Mouse (Mus musculus): Measurements from ENCODE around the gene Hic2.

Gene Hic2

GRCm38 (mm10) chr16:17234499-17234895, 1.1 kb downstream of the Hic2 start:
- DNase-seq: no peak

GRCm38 (mm10) chr16:17234916-17235665, 1.7 kb downstream of the Hic2 start:
- DNase-seq: no peak

- DNase-seq: no peak
Measured at GRCm38 (mm10) chr16:17237634-17238033, 4.3 kb downstream of the Hic2 start.

- no peak for DNase-seq
Measured at GRCm38 (mm10) chr16:17239409-17239808, 6.0 kb downstream of the Hic2 start.

GRCm38 (mm10) chr16:17243731-17244130, 10.4 kb downstream of the Hic2 start:
- no peak for DNase-seq

GRCm38 (mm10) chr16:17244996-17245395, 11.6 kb downstream of the Hic2 start:
- DNase-seq: no peak

- DNase-seq: no peak
Measured at GRCm38 (mm10) chr16:17247727-17248126, 14.4 kb downstream of the Hic2 start.

GRCm38 (mm10) chr16:17249135-17249534, 15.8 kb downstream of the Hic2 start:
- DNase-seq: no peak

- DNase-seq: no peak
Measured at GRCm38 (mm10) chr16:17251539-17251938, 18.2 kb downstream of the Hic2 start.

GRCm38 (mm10) chr16:17252086-17252726, 18.8 kb downstream of the Hic2 start:
- no peak for DNase-seq

- no peak for DNase-seq
Measured at GRCm38 (mm10) chr16:17252841-17253240, 19.5 kb downstream of the Hic2 start.

- DNase-seq: no peak
Measured at GRCm38 (mm10) chr16:17254005-17254597, 20.7 kb downstream of the Hic2 start.

- no peak for DNase-seq
Measured at GRCm38 (mm10) chr16:17255270-17255669, 21.9 kb downstream of the Hic2 start.

- DNase-seq: no peak
Measured at GRCm38 (mm10) chr16:17257359-17257821, 24.0 kb downstream of the Hic2 start.

GRCm38 (mm10) chr16:17258917-17259316, 25.5 kb downstream of the Hic2 start:
- DNase-seq: no peak

- DNase-seq: no peak
Measured at GRCm38 (mm10) chr16:17261341-17261740, 28.0 kb downstream of the Hic2 start.

GRCm38 (mm10) chr16:17266113-17266512, 32.7 kb downstream of the Hic2 start:
- no peak for DNase-seq

- no peak for DNase-seq
Measured at GRCm38 (mm10) chr16:17267937-17268336, 34.6 kb downstream of the Hic2 start.

GRCm38 (mm10) chr16:17269872-17270271, 36.5 kb downstream of the Hic2 start:
- DNase-seq: no peak

- no peak for DNase-seq
Measured at GRCm38 (mm10) chr16:17271124-17271523, 37.8 kb downstream of the Hic2 start.

GRCm38 (mm10) chr16:17271856-17272255, 38.5 kb downstream of the Hic2 start:
- DNase-seq: no peak

GRCm38 (mm10) chr16:17275721-17276120, 42.3 kb downstream of the Hic2 start, which contains the start of gene Tmem191c:
TSS of gene Tmem191c (plus strand) at chr16:17276077.
- DNase-seq: no peak

All from thymus, adult 18-20 months (tissue).